Mouse (Mus musculus) heart, adult 2 months (tissue): ENCODE measurements at regions not wholly inside any gene's neighbourhood (a gene's known extent, or its start where the extent isn't known, plus 50 kb on each side); places are given as distances from the start of the nearest gene placed in this dataset.

Experiments
- DNase-seq, 2 experiments: peaks; one replicate each; pipeline ENCODE4 v3.0.0; 2021
- H3K27ac ChIP-seq: fragments of 200-600 bp; 2 replicates; pipeline ENCODE4 v1.8.1; 2022
- H3K27me3 ChIP-seq: fragments of 200-500 bp; 2 replicates; pipeline ENCODE4 v1.6.1; 2012; ENCODE audit warnings: mild to moderate bottlenecking, low read length, inconsistent platforms, mixed read lengths; ENCODE audit not compliant: control insufficient read depth, insufficient read depth
- H3K36me3 ChIP-seq: fragments of 200-500 bp; 2 replicates; pipeline ENCODE4 v1.6.1; 2012; ENCODE audit warnings: low read length, inconsistent platforms; ENCODE audit not compliant: control insufficient read depth, insufficient read depth
- H3K4me1 ChIP-seq: fragments of 200-500 bp; 2 replicates; pipeline ENCODE4 v1.6.1; 2011; ENCODE audit warnings: low read length; ENCODE audit not compliant: control insufficient read depth, insufficient read depth
- H3K4me3 ChIP-seq: fragments of 200-600 bp; 2 replicates; pipeline ENCODE4 v1.8.1; 2022
- H3K79me2 ChIP-seq: fragments of 200-500 bp; replicated peaks from 2 replicates; pipeline ENCODE4 v1.6.1; 2012; ENCODE audit warnings: mild to moderate bottlenecking, inconsistent platforms, low read length, moderate library complexity, mixed read lengths; ENCODE audit not compliant: control insufficient read depth, insufficient read depth
- H3K9ac ChIP-seq: fragments of 200-500 bp; 2 replicates; pipeline ENCODE4 v1.6.1; 2012; ENCODE audit warnings: low read depth, mild to moderate bottlenecking, control low read depth, inconsistent platforms, low read length, mixed read lengths
- CTCF ChIP-seq: fragments of 200-600 bp; IDR thresholded peaks from 2 replicates; pipeline ENCODE4 v1.8.1; 2022; ENCODE audit warnings: antibody characterized with exemption, mild to moderate bottlenecking, moderate library complexity
- EP300 ChIP-seq: fragments of 200-500 bp; IDR thresholded peaks from 2 replicates; pipeline ENCODE4 v1.6.1; 2011; ENCODE audit warnings: low read depth, low read length, control low read depth; ENCODE audit not compliant: insufficient read depth
- POLR2A ChIP-seq: fragments of 200-500 bp; IDR thresholded peaks from 2 replicates; pipeline ENCODE4 v1.6.1; 2011; ENCODE audit warnings: mild to moderate bottlenecking, low read depth, low read length, control low read depth; ENCODE audit not compliant: insufficient read depth
- WGBS: fragments of 180-500 bp; shearing (Covaris S2); methylation state at CpG from one replicate; pipeline ENCODE4 v1.1.7; 2018; 5-methylcytosine and 5-hydroxymethylcytosine counted together
- intact Hi-C: fragments of 180-260 bp; cut with DNase I; formaldehyde crosslinking; loops from one replicate; pipeline ENCODE4 v1.15.1; 2025

GRCm38 (mm10) chr17:79414006-79414405 lies 59.1 kb upstream of the Cdc42ep3 start:
- intact Hi-C loops = no loop called here
- 73% methylated on average over 7 of the region's 7 CpGs for WGBS
- H3K36me3 ChIP-seq = no peaks in the 10 kb centered on the region
- no peaks in the 10 kb centered on the region for H3K27me3 ChIP-seq
- no peak for DNase-seq
- no peak overlapping the region for H3K9ac ChIP-seq
- TF ChIP-seq EP300 = no peak
- H3K79me2 ChIP-seq = no peaks in the 10 kb centered on the region
- no peak overlapping the region for H3K4me3 ChIP-seq
- no peaks in the 10 kb centered on the region for H3K4me1 ChIP-seq
- H3K27ac ChIP-seq = no peak overlapping the region

GRCm38 (mm10) chr17:79417953-79418352 lies 63.1 kb upstream of the Cdc42ep3 start:
- H3K79me2 ChIP-seq = no peaks in the 10 kb centered on the region
- intact Hi-C loops = no loop called here
- TF ChIP-seq EP300 (no peak), POLR2A (no peak), CTCF (no peak)
- WGBS = 81% methylated on average over 1 of the region's 1 CpGs
- H3K4me1 ChIP-seq = no peaks in the 10 kb centered on the region
- H3K4me3 ChIP-seq = no peak overlapping the region
- DNase-seq = no peak
- H3K27ac ChIP-seq = no peak overlapping the region
- H3K36me3 ChIP-seq = no peaks in the 10 kb centered on the region
- H3K27me3 ChIP-seq = no peaks in the 10 kb centered on the region
- H3K9ac ChIP-seq = no peak overlapping the region

GRCm38 (mm10) chr17:79421618-79422017 lies 66.7 kb upstream of the Cdc42ep3 start:
- Histone ChIP-seq H3K9ac (no peak overlapping the region), H3K36me3 (no peaks in the 10 kb centered on the region), H3K79me2 (no peaks in the 10 kb centered on the region), H3K4me1 (no peaks in the 10 kb centered on the region), H3K27me3 (no peaks in the 10 kb centered on the region), H3K4me3 (no peak overlapping the region), H3K27ac (no peak overlapping the region)
- DNase-seq = no peak
- intact Hi-C loops = no loop called here
- WGBS = 70% methylated on average over 7 of the region's 7 CpGs
- no peak for TF ChIP-seq CTCF
- TF ChIP-seq EP300 = no peak

GRCm38 (mm10) chr17:79439182-79439581 lies 84.3 kb upstream of the Cdc42ep3 start:
- Histone ChIP-seq H3K4me3 (no peak overlapping the region), H3K9ac (no peak overlapping the region), H3K27ac (no peak overlapping the region), H3K27me3 (no peaks in the 10 kb centered on the region), H3K36me3 (no peaks in the 10 kb centered on the region), H3K4me1 (no peaks in the 10 kb centered on the region; the same call in none of the 2 replicates), H3K79me2 (no peaks in the 10 kb centered on the region)
- TF ChIP-seq EP300 = no peak
- no peak for TF ChIP-seq CTCF
- no peak for DNase-seq
- intact Hi-C loops = no loop called here

- WGBS = 55% methylated on average over 3 of the region's 3 CpGs
- H3K79me2 ChIP-seq = no peaks in the 10 kb centered on the region
- intact Hi-C loops = no loop called here
- H3K4me1 ChIP-seq = no peaks in the 10 kb centered on the region; the same call in none of the 2 replicates
- H3K27ac ChIP-seq = no peak overlapping the region
- no peak overlapping the region for H3K4me3 ChIP-seq
- no peak overlapping the region for H3K9ac ChIP-seq
- H3K27me3 ChIP-seq = no peaks in the 10 kb centered on the region
- no peaks in the 10 kb centered on the region for H3K36me3 ChIP-seq
- peak in 1 of 2 experiments; percentile 14 for DNase-seq
- no peak for TF ChIP-seq POLR2A
- TF ChIP-seq EP300 = no peak
- no peak for TF ChIP-seq CTCF
Measured at GRCm38 (mm10) chr17:79442507-79443115, 87.7 kb upstream of the Cdc42ep3 start.

- H3K79me2 ChIP-seq = no peaks in the 10 kb centered on the region
- H3K36me3 ChIP-seq = peaks cover 3% of the 10 kb centered on the region; the same call in 1 of the 2 replicates
- H3K9ac ChIP-seq = no peak overlapping the region
- peaks cover 4% of the 10 kb centered on the region for H3K4me1 ChIP-seq
- H3K4me3 ChIP-seq = no peak overlapping the region
- no peak for DNase-seq
- WGBS = 86% methylated on average over 6 of the region's 6 CpGs
- intact Hi-C loops = no loop called here
- no peaks in the 10 kb centered on the region for H3K27me3 ChIP-seq
- TF ChIP-seq EP300 (no peak), POLR2A (no peak), CTCF (no peak)
- H3K27ac ChIP-seq = no peak overlapping the region
Measured at GRCm38 (mm10) chr17:79447170-79447569, 92.3 kb upstream of the Cdc42ep3 start.
